Mouse (Mus musculus) thymus, postnatal 25 days (tissue): ENCODE results near the gene Ank.
"Not testable (repeated sequence)": the region's sequence is repeated elsewhere in the genome, so short reads cannot be mapped to it uniquely, and the experiment has no call there.

Experiments
- DNase-seq: peaks from one replicate; pipeline ENCODE4 v3.0.0; 2022

Ank gene

GRCm38 (mm10) chr15:27467641-27468040, 1.2 kb downstream of the Ank start:
- DNase-seq = no peak

- DNase-seq = no peak
Observed at GRCm38 (mm10) chr15:27468822-27469488, 2.5 kb downstream of the Ank start.

GRCm38 (mm10) chr15:27470346-27470745, 3.9 kb downstream of the Ank start:
- not testable (repeated sequence) for DNase-seq

- DNase-seq = no peak
Observed at GRCm38 (mm10) chr15:27472315-27472714, 5.8 kb downstream of the Ank start.

DNA sequence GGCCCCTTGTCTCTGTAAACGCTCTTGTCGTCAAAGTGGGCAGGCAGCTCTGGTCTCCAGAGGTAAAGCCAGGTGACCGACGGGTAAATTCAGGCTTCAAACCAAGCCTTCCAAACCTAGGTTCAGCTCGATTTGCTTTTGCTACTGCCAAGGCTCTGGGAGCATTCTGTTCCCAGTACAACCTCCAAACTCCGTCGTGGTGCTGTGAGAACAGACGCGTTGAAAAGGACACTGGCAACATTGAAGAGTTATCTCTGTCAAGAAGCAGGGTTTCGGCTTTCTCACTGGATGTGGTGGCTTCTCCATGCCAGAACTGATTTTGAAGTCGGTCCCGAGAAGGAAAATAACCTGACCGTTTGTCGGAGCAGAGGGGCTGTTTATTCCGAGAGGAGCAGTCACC, 9.5 kb downstream of the Ank start:
- DNase-seq = no peak

DNA sequence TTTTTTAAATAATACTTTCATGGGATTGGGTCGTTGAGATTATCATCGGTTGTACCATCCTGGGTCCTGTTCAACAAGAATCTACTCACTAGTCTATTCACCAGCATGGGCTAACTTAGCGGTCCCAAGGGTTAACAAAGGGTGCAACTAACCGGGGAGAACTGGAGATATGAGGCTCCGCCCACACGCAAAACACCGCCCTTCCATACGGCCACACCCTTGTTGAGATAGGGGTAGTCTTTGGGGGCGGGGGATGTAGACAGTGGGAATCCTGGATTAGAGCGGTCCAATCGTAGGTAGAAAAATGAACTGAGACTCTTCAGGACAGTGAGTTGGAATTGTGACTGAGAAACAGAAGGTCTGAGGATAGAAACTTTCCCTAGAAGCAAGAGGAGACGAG, 10.2 kb downstream of the Ank start:
- DNase-seq = no peak

- no peak for DNase-seq
Observed at GRCm38 (mm10) chr15:27477159-27477558, 10.7 kb downstream of the Ank start.

GRCm38 (mm10) chr15:27477630-27478029, 11.2 kb downstream of the Ank start:
- no peak for DNase-seq

DNA sequence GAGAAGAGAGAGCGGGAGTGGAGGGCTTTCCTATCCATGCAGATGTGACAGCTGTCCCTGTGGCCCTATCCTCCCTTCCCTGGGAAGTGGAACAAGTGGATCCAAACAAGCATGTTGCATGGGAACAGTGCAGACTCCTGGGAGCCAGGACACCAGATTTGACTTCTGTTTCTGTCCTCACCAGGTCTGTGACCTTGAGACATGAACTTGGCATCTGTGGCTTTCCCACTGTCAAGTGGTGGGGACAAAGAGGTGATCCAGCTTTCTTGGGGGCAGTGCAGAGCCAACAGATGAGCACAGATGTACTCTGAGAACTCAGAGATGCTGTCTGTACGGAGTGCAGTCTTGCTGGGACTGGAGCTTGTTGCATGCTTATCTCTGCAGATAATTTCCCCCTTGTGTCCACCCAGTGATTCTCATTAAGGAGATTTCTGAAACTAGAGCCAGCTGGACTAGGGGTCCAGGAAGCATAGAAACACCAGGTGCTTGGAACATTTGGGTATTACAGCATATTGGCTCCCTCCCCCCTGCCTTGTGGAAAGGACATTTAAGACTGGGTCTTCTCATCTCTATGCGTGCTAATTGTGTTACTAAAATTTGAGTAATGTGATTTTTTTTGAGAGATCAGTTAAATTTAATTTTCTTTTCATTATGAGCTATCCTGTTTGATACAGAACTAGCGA, 14.0 kb downstream of the Ank start:
- no peak for DNase-seq

DNA sequence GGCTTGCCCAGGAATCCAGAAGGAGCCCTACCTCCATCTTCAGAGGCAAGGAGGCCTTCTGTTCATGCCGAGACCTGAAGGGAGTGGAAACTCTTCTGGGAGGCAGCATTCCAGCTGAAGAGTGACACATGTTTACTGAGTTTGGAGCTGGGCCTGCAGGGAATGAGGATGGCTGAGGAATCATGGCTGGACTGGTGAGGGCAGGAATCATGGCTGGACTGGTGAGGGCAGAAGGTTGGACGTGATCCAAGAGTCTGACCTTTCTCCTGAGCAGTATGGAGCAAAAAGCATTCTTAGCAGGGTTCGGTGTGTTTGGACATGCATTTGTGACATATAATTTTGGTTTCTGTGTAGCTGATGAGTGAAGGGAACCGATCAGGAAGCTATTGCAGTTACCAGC, 15.5 kb downstream of the Ank start:
- no peak for DNase-seq

DNA sequence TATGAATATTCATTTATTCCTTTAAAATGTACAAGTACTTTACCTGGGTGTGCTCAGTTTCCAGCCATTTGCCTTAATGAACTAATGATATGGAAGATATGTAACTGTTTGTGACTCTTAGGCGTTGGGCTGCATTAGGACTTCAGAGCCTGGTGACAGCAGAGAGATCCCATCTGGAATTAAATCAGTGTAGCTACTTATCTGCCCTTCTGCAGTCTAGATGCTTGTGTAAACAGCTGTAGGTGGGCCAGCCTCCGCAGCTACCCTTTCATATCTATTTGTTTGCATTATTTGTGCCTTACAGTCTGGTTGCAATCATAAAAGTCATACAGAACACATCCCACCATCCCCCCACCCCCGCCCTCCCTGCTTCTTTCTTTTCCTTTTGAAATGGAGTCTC, 16.7 kb downstream of the Ank start:
- DNase-seq = no peak

GRCm38 (mm10) chr15:27485567-27486278, 19.2 kb downstream of the Ank start:
- DNase-seq = no peak

- no peak for DNase-seq
Observed at GRCm38 (mm10) chr15:27486279-27486618, 19.8 kb downstream of the Ank start.

- peak; percentile 10 for DNase-seq
Observed at GRCm38 (mm10) chr15:27487059-27487458, 20.6 kb downstream of the Ank start.

DNA sequence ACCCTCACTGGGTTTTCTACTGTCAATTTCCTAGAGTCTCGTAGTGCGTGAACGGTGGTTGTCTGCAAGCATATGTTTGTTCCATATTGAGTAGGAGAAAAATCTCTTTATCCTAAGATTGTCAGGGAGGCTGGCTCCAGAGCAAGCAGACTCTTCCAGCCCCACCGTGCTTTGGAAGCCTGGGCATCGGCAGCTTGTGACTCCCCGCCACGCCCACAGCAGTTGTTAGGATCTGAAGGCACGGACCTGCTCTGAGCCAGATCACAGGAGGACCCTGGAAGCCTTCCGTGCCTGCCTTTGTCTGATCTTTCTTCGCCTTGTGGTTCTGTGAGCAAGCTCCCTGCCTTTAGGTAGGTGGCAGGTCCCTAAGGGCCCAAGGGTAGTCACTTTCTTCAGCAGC, 21.6 kb downstream of the Ank start:
- DNase-seq = no peak

DNA sequence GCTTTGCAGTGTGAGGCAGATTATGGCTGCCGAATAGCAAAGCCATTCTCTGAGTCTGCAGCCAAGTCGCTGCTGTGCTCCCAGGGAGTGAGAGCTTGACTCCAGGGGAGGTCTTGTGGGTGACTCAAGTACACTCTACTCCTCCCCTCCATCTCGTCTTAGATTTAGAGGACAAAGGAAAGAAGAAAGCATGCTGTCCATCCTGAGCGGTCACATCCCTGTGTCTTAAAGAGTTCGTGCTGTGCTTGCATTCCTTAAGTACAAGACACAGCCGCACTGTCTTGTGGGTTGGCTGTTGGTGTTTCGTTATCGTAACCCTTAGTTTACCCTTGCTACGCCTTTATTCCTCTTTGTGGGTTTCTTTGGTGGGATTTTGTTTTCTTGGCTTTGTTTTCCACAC, 24.2 kb downstream of the Ank start:
- no peak for DNase-seq

- DNase-seq = peak; percentile 4
Observed at GRCm38 (mm10) chr15:27491425-27492070, 25.1 kb downstream of the Ank start.

DNA sequence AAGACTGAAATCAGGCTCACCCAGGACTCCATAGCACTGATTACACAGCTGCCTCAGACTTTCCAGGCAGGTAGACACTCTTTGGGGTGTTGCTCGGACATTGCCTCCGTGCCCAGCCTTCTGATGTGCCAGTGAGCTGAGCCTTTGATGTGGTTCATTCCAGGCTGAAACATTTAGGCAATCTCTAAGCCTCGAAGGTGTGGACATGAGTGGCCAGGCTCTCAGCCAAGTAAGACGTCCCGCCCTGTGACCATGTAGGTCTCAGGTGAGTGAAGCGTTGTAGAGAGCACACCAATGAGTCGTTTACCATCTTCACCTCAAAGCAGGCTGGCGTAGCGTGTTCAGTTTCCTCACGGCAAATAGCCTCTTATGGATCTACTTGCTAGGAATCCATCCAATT, 25.7 kb downstream of the Ank start:
- no peak for DNase-seq

- DNase-seq = no peak
Observed at GRCm38 (mm10) chr15:27492734-27493133, 26.3 kb downstream of the Ank start.

DNA sequence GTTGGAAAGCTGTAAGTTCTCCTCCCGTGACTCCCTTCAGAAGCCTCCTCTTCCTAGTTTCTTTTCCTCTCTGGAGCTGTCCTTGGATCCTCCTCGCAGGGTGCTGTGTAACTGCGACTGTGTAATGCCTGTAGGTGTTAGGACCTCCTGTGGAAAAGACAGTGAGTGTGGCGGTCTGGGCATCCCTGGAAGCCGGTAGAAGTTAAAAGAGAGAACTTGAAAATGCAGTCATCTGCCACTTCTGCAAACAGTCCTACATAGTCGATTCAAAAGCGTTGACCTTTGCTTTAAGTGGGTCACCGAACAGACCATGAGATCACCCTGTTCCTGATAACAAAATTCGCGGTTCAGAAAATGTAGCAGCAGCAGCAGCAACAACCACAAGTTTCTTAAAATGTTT, 27.0 kb downstream of the Ank start:
- no peak for DNase-seq

- no peak for DNase-seq
Observed at GRCm38 (mm10) chr15:27495981-27496401, 29.5 kb downstream of the Ank start.

- DNase-seq = no peak
Observed at GRCm38 (mm10) chr15:27496596-27497299, 30.3 kb downstream of the Ank start.
